Mouse (Mus musculus) ES-Bruce4 (cell line): ENCODE results near the gene C1qtnf6.

Experiments used
- CTCF ChIP-seq: IDR thresholded peaks from one replicate; pipeline ENCODE4 v1.8.1; 2011; ENCODE audit warnings: low read depth, low read length
- EP300 ChIP-seq: IDR thresholded peaks from 2 replicates; pipeline ENCODE4 v1.6.1; 2011; ENCODE audit warnings: low read depth, low read length; ENCODE audit not compliant: insufficient read depth
- POLR2A ChIP-seq: IDR thresholded peaks from one replicate; pipeline ENCODE4 v1.8.1; 2011; ENCODE audit warnings: low read length; ENCODE audit not compliant: insufficient read depth

DNA sequence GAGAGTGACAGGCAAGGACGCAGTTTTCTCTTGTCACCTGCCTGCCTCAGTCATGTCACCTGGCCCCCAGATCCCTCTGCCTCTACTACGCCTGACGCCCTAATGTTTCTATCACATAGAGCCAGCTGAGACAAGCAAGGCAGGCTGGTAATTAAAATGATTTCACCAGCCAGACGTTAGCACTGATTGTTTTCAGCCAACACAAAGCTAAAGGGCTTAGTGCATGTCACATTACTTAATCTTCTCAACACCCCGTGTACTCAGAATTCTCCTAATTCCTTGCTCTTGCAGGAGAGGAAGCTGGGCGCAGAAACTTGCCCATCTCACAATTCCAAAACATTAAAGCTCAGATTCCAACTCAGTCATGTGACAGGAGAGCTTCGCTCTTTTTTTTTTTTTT, 22.8 kb downstream of the C1qtnf6 start:
- no peak for TF ChIP-seq CTCF
- no peak for TF ChIP-seq EP300
- TF ChIP-seq POLR2A, result no peak
